Mouse (Mus musculus) thymus, postnatal 36 days (tissue): Measurements from ENCODE around the gene Znrf2.
"Not testable (repeated sequence)": the region's sequence is repeated elsewhere in the genome, so short reads cannot be mapped to it uniquely, and the experiment has no call there.

Experiments used
- DNase-seq, 2 experiments: peaks; one replicate each; pipeline ENCODE4 v3.0.0; 2022; ENCODE audit warnings: mixed read lengths in 2 of 2

Znrf2 gene

GRCm38 (mm10) chr6:54809531-54810313, 7.0 kb upstream of the Znrf2 start:
- DNase-seq = peak; percentile 56 to 68

- DNase-seq = peak; percentile 21 to 36
Observed at GRCm38 (mm10) chr6:54810314-54810646, 6.4 kb upstream of the Znrf2 start.

- DNase-seq = no peak
Observed at GRCm38 (mm10) chr6:54811546-54812250, 5.0 kb upstream of the Znrf2 start.

- no peak for DNase-seq
Observed at GRCm38 (mm10) chr6:54812276-54812675, 4.4 kb upstream of the Znrf2 start.

- no peak for DNase-seq
Observed at GRCm38 (mm10) chr6:54815428-54816130, 1.1 kb upstream of the Znrf2 start.

- peak; percentile 66 to 75 for DNase-seq
Observed at GRCm38 (mm10) chr6:54817266-54817767, 601 bp downstream of the Znrf2 start.

GRCm38 (mm10) chr6:54818389-54818788, 1.7 kb downstream of the Znrf2 start:
- DNase-seq = no peak

GRCm38 (mm10) chr6:54819272-54819671, 2.6 kb downstream of the Znrf2 start:
- no peak for DNase-seq

GRCm38 (mm10) chr6:54819746-54820145, 3.0 kb downstream of the Znrf2 start:
- DNase-seq = no peak

GRCm38 (mm10) chr6:54822348-54822747, 5.6 kb downstream of the Znrf2 start:
- no peak for DNase-seq

- not testable (repeated sequence) for DNase-seq
Observed at GRCm38 (mm10) chr6:54824561-54824960, 7.8 kb downstream of the Znrf2 start.

GRCm38 (mm10) chr6:54827481-54827880, 10.8 kb downstream of the Znrf2 start:
- no peak for DNase-seq

GRCm38 (mm10) chr6:54828274-54828673, 11.6 kb downstream of the Znrf2 start:
- no peak for DNase-seq

- DNase-seq = no peak
Observed at GRCm38 (mm10) chr6:54830048-54830772, 13.5 kb downstream of the Znrf2 start.

GRCm38 (mm10) chr6:54831069-54831720, 14.5 kb downstream of the Znrf2 start:
- no peak for DNase-seq

GRCm38 (mm10) chr6:54833427-54833826, 16.7 kb downstream of the Znrf2 start:
- no peak for DNase-seq

- DNase-seq = no peak
Observed at GRCm38 (mm10) chr6:54836666-54837065, 19.9 kb downstream of the Znrf2 start.

- no peak for DNase-seq
Observed at GRCm38 (mm10) chr6:54841399-54841798, 24.7 kb downstream of the Znrf2 start.

- no peak for DNase-seq
Observed at GRCm38 (mm10) chr6:54842041-54842440, 25.3 kb downstream of the Znrf2 start.

- no peak for DNase-seq
Observed at GRCm38 (mm10) chr6:54848546-54848945, 31.8 kb downstream of the Znrf2 start.

- peak; percentile 29 to 45 for DNase-seq
Observed at GRCm38 (mm10) chr6:54849179-54850156, 32.8 kb downstream of the Znrf2 start.
